Mouse (Mus musculus): ENCODE measurements around the gene 3110001I22Rik.

Gene 3110001I22Rik

DNA sequence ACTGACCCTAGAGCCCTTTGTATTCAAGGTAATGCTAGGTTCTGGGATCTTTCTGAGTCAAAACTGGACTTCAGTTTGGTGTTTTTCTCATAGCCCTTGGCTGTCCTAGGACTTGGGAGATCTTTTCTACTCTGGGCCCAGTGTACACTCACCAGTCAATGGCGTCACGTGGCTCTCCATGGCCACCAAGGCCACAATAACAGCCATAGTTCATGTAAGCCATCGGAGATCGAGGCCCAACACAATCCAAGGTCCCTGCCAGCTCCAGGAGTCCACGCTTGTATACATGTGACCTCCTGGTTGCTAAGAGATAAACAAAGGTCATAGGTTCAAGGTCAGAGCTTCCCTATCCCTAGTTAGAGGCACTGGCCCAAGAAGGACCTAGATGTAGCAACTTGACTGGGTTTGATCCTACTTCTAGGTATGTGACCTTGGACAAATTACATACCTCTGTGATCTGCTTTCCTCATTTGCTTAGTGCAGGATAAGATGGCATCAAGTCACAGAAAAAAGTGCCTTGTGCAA is 56.1 kb downstream of the 3110001I22Rik start:
- no peak for DNase-seq
